Mouse (Mus musculus): ENCODE results near the gene Mtfr1l.
A peak's percentile ranks its signal among the peaks of the same experiment; 100 is the strongest.
"Not testable (repeated sequence)": the region's sequence is repeated elsewhere in the genome, so short reads cannot be mapped to it uniquely, and the experiment has no call there.

Mtfr1l gene

GRCm38 (mm10) chr4:134516981-134517380 is 18.2 kb downstream of the Mtfr1l start:
- DNase-seq (ENCODE audit: low read depth), result no peak

DNA sequence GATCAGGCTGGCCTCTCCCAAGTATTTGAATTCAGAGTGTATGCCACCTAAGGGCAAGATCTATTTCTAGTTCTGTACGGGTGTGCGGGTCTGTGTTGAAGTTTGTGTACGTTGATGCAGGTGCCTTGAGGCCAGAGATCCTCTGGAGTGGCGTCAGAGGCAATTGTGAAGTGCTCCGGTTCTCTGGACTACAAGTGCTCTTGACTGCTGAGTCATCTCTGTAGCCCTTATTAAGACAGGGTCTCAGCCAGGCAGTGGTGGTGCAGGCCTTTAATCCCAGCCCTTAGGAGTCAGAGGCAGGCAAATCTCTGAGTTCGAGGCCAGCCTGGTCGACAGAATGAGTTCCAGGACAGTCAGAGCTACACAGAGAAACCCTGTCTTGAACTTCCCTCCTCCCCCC is 19.6 kb downstream of the Mtfr1l start:
- DNase-seq (ENCODE audit: low read depth), result peak; percentile 57

GRCm38 (mm10) chr4:134514309-134514930 is 20.8 kb downstream of the Mtfr1l start:
- no peak for DNase-seq (ENCODE audit: low read depth)

GRCm38 (mm10) chr4:134512798-134513197 is 22.4 kb downstream of the Mtfr1l start:
- DNase-seq (ENCODE audit: low read depth), result peak; percentile 87

DNA sequence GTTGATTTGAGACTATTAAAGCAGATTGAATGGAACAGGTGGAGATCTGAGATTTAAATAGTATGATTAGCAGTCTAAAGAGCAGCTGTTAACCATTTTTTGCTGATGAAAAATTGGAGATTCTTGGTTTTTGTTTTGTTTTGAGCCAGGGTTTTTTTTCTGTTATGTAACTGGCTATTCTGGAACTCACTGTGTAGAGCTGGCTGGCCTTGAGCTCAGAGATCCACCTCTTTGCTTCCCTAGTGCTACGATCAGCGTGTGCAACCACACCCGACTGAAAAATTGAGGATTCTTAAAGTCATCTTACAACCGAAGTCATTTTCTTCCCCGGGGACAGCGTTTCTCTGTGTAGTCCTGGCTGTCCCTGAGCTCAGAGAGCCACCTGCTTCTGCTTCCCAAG is 23.5 kb downstream of the Mtfr1l start:
- peak; percentile 53 for DNase-seq (ENCODE audit: low read depth)

DNA sequence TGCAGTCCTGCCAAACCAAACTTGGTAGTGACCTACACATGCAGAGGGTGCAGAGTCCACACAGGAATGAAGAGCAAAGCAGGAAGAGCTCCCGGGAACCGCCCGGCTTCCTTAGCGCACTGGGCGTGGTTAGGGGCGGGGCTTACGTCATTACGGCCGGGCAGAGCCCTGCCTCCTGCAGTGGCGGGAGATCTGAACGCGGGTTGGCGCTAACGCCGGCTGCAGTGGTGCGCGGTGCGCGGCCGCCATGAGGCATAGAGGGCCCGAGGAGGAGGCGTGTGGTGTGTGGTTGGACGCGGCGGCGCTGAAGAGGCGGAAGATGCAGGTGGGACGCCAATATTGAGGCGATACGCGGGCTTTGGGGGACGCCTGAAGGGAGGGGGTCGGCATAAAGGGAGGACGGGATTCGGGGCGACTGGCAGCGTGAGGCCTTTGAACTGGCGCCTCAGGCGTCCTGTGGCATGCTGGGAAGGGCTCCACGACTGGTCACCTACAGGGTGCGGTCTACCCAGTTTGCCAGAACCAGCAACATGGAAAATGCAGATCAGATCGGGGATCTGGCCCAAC is 24.3 kb downstream of the Mtfr1l start, which contains the start of gene Aunip:
Aunip (plus strand) TSS at position 155 of the 567 bp plus-strand sequence.
- DNase-seq (ENCODE audit: low read depth), result peak; percentile 96

GRCm38 (mm10) chr4:134510396-134510795 is 24.8 kb downstream of the Mtfr1l start:
- no peak for DNase-seq (ENCODE audit: low read depth)

DNA sequence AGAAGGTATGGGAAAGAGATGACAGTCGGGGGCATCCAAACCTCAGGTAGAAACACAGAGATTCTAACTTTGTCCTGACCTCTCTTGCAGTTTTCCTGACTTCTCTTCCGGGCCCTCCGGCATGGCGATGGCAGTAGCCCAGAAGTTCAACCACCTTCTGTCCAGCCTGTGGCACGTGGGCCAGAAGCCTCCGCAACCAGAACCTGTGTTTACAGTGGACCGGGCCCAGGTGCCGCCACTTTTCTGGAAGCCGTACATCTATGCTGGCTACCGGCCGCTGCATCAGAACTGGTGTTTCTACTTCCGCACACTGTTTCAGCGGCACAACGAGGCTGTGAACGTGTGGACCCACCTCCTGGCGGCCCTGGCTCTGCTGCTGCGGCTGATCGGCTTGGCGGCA is 28.5 kb downstream of the Mtfr1l start:
- DNase-seq (ENCODE audit: low read depth), result no peak

DNA sequence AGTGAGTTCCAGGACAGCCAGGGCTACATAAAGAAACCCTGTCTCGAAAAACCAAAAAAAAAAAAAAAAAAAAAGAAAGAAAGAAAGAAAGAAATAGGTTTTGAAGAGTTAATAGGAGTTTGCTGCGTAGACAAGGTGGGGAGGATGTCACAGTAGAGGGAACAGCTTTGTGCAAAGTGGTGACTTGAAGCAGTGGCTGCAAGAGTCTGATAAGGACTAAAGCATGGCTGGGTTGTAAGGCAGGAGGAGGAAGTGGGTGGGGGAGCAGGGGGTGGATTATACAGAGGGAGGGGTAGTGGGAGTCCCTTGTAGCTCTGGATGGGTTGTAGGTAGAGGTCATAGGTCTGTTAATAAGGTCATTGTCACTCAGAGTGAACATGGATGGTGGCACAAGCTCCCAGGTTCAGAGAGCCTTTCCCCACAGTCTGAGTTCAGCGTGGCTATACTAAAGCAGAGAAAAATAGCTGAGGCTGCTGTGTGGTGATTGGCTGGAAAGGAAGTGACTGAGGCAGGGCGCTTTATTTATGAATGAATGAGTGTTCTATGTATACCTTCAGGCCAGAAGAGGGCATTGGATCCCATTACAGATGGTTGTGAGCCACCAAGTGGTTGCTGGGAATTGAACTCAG is 29.1 kb downstream of the Mtfr1l start:
- peak; percentile 89 for DNase-seq (ENCODE audit: low read depth)

- DNase-seq (ENCODE audit: low read depth), result peak; percentile 20
Measured at GRCm38 (mm10) chr4:134505303-134505789, 29.8 kb downstream of the Mtfr1l start.

DNA sequence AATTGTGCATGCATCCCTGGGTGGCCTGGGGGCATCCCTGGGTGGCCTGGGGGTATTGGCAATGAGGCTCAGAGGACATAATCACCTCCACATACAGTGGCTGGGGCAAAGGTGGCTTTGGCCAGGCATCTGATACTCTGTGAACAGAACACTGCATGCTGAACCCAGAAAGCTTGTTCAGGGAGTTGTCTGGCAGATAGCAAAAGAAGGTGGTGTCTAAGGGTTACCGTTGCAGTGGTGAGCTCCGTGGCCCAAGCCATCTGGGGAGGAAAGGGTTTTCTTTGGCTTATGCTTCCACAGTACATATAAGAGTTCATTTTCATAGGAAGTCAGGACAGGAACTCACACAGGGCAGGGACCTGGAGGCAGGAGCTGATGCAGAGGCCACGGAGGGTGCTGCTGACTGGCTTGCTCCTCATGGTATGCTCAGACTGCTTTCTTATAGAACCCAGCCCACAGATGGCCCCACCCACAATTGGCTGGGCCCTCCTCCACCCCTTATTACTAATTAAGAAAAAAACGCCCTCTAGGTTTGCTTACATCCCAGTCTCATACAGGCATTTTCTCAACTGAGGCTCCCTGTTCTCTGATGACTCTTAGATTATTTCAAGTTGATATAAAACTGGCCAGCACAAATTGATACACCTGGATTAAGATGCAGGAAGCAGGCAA is 31.4 kb downstream of the Mtfr1l start:
- DNase-seq (ENCODE audit: low read depth), result no peak

- no peak for DNase-seq (ENCODE audit: low read depth)
Measured at GRCm38 (mm10) chr4:134501095-134501494, 34.1 kb downstream of the Mtfr1l start.

GRCm38 (mm10) chr4:134498983-134499382 is 36.2 kb downstream of the Mtfr1l start:
- not testable (repeated sequence) for DNase-seq (ENCODE audit: low read depth)

GRCm38 (mm10) chr4:134497986-134498731 is 37.0 kb downstream of the Mtfr1l start:
- no peak for DNase-seq (ENCODE audit: low read depth)

DNA sequence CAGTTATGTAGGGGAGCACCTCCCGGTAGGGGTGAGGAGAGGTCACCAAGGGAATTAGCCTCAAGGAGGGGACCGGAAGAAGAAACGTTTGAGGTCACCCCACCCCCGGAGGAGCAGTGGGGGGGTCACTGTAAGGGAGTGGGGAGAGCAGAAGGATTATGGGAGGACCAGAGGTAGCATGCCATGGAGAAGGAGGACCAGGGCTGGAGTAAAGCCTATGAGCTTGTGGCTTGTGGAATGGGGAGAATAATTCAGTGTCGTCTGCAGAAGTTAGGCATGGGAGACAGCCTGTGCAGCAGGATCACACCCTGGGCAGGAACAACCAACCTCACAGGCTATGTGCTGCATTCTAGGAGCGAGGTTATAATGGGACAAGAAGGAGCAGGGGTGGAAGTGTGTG is 38.0 kb downstream of the Mtfr1l start:
- DNase-seq (ENCODE audit: low read depth), result no peak

GRCm38 (mm10) chr4:134496595-134497210 is 38.5 kb downstream of the Mtfr1l start, which contains the start of gene Paqr7:
Paqr7 (plus strand) TSS chr4:134496697.
- peak; percentile 99 for DNase-seq (ENCODE audit: low read depth)

DNA sequence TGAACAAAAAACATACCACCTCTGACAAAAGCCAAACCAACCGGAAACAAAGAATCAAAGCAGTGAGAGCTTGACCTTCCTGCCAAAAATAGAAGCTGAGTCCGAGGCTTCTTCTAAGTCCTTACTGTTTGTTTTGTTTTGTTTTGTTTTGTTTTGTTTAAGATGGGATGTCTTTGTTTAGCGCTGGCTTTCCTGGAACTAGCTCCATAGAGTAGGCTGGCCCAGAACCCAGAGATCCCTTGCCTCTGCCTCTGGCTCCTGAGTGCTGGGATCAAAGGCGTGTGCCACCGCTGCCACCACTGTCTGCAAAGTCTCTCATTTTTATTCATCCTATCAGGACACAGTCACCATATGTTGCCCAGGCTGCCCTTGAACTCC is 39.7 kb downstream of the Mtfr1l start:
- DNase-seq (ENCODE audit: low read depth), result no peak

- peak; percentile 100 for DNase-seq (ENCODE audit: low read depth)
Measured at GRCm38 (mm10) chr4:134494780-134495545, 40.2 kb downstream of the Mtfr1l start.

GRCm38 (mm10) chr4:134494161-134494560 is 41.0 kb downstream of the Mtfr1l start:
- not testable (repeated sequence) for DNase-seq (ENCODE audit: low read depth)

GRCm38 (mm10) chr4:134491716-134492115 is 43.5 kb downstream of the Mtfr1l start:
- peak; percentile 83 for DNase-seq (ENCODE audit: low read depth)

Measured in 416B (cell line).